11 mouse cellular contexts compared by ENCODE assay signal in genomic region chr2:35498961-35499360, GRCm38 (mm10).
"Had no signal": no experiment of that assay in that cellular context is flagged by ENCODE, and none has a peak within 500 bp of the region (broad histone marks: within the 10 kb centered on the region; RNA-seq: fewer than 3 reads in every experiment).

No protein-coding gene starts in this region.

- H3K4me1 ChIP-seq: midbrain, embryonic 12.5 days had no signal

- H3K27me3 ChIP-seq: kidney, embryonic 15.5 days; limb, embryonic 12.5 days; lung, embryonic 15.5 days; midbrain, embryonic 12.5 days; neural tube, embryonic 12.5 days had no signal

- DNase-seq: kidney, adult 2 months; kidney, postnatal 14 days; lung, postnatal 14 days; right cerebral cortex, postnatal 4 days; spleen, adult 18-20 months had no signal

- H3K4me3 ChIP-seq: kidney, embryonic 15.5 days; limb, embryonic 12.5 days; lung, embryonic 15.5 days; midbrain, embryonic 12.5 days; neural tube, embryonic 12.5 days had no signal

- H3K9me3 ChIP-seq: kidney, embryonic 15.5 days; lung, embryonic 15.5 days; midbrain, embryonic 12.5 days; neural tube, embryonic 12.5 days had no signal

- H3K4me2 ChIP-seq: kidney, embryonic 15.5 days; limb, embryonic 12.5 days; lung, embryonic 15.5 days; midbrain, embryonic 12.5 days; neural tube, embryonic 12.5 days had no signal

- H3K27ac ChIP-seq: kidney, embryonic 15.5 days; limb, embryonic 12.5 days; lung, embryonic 15.5 days; midbrain, embryonic 12.5 days; neural tube, embryonic 12.5 days had no signal

- H3K9ac ChIP-seq: kidney, embryonic 15.5 days; limb, embryonic 12.5 days; lung, embryonic 15.5 days; midbrain, embryonic 12.5 days; neural tube, embryonic 12.5 days had no signal

- H3K36me3 ChIP-seq: kidney, embryonic 15.5 days; limb, embryonic 12.5 days; lung, embryonic 15.5 days; midbrain, embryonic 12.5 days; neural tube, embryonic 12.5 days had no signal

- ATAC-seq: intestine, embryonic 16.5 days had no signal
